Mouse (Mus musculus) stomach, postnatal 0 days (tissue): ENCODE measurements around the gene Sco2. TPM values are rescaled to one million over a fixed set of nuclear protein-coding genes. Genes with fewer than 3 reads are reported as not detected.
A peak's percentile ranks its signal among the peaks of the same experiment; 100 is the strongest.

Source experiments
- ATAC-seq: fragments of 200-750 bp; cut with Nextera tagmentation; 2 replicates; pipeline ENCODE4 v1.8.0; 2017; ENCODE audit not compliant: low FRiP score, low TSS enrichment
- DNase-seq: peaks from one replicate; pipeline ENCODE4 v3.0.0-alpha.2; 2016; ENCODE audit warnings: low spot score
- H3K27ac ChIP-seq: fragments of 300-500 bp; sonication (generic); replicated peaks from 2 replicates; pipeline ENCODE4 v1.5.1; 2014; ENCODE audit warnings: mild to moderate bottlenecking, control low read depth
- H3K27me3 ChIP-seq: fragments of 300-500 bp; sonication (generic); 2 replicates; pipeline ENCODE4 v1.6.1; 2014; ENCODE audit warnings: low read length; ENCODE audit not compliant: control insufficient read depth, insufficient read depth
- H3K36me3 ChIP-seq: fragments of 300-500 bp; sonication (generic); 2 replicates; pipeline ENCODE4 v1.6.1; 2014; ENCODE audit warnings: low read length, mixed read lengths; ENCODE audit not compliant: control insufficient read depth, insufficient read depth
- H3K4me1 ChIP-seq: fragments of 300-500 bp; sonication (generic); replicated peaks from 2 replicates; pipeline ENCODE4 v1.6.1; 2014; ENCODE audit warnings: antibody characterized with exemption; ENCODE audit not compliant: control insufficient read depth, insufficient read depth
- H3K4me2 ChIP-seq: fragments of 300-500 bp; sonication (generic); replicated peaks from 2 replicates; pipeline ENCODE4 v1.6.1; 2014; ENCODE audit warnings: low read depth, mild to moderate bottlenecking, control low read depth, moderate library complexity
- H3K4me3 ChIP-seq: fragments of 300-500 bp; sonication (generic); 2 replicates; pipeline ENCODE4 v1.5.1; 2014; ENCODE audit warnings: low read depth, low read length, control low read depth
- H3K9ac ChIP-seq: fragments of 300-500 bp; sonication (generic); 2 replicates; pipeline ENCODE4 v1.6.1; 2014; ENCODE audit warnings: mild to moderate bottlenecking, low read length, control low read depth, mixed read lengths
- H3K9me3 ChIP-seq: fragments of 300-500 bp; sonication (generic); 2 replicates; pipeline ENCODE4 v1.6.1; 2016; ENCODE audit warnings: low read length; ENCODE audit not compliant: control insufficient read depth
- CTCF ChIP-seq: IDR thresholded peaks from 2 replicates; pipeline ENCODE4 v1.5.1; 2016; ENCODE audit warnings: antibody characterized with exemption, low read depth, mild to moderate bottlenecking, moderate library complexity
- EP300 ChIP-seq: optimal IDR thresholded peaks from 2 replicates; pipeline ENCODE3; 2016; ENCODE audit warnings: antibody characterized with exemption
- WGBS: fragments of 180-500 bp; shearing (Covaris S2); extraction: QIAGEN DNeasy Blood & Tissue Kit; methylation state at CpG from one replicate; pipeline ENCODE4 v1.1.7; 2014; 5-methylcytosine and 5-hydroxymethylcytosine counted together
- polyA plus RNA-seq: library from polyadenylated mRNA; unstranded; fragments of >200 nt; fragmentation: Nextera tagmentation; extraction: Ambion mirVana; gene quantifications from 2 replicates; pipeline ENCODE4 v1.2.1, GENCODE M21; 2015

The Sco2 gene
- polyA plus RNA-seq: 6.3 and 7.4 TPM in 2 replicates

- Histone ChIP-seq H3K4me3 (peak within 1 kb of the TSS; percentile 58), H3K9me3 (no peaks in the 10 kb centered on the region), H3K27ac (peak within 1 kb of the TSS; percentile 87), H3K9ac (peak within 1 kb of the TSS; percentile 66), H3K4me2 (peak within 1 kb of the TSS; percentile 90), H3K27me3 (peaks cover 5% of the 10 kb centered on the region), H3K36me3 (peaks cover 20% of the 10 kb centered on the region), H3K4me1 (peaks cover 2% of the 10 kb centered on the region; the same call in 1 of the 2 replicates)
- ATAC-seq (peak; percentile 79), DNase-seq (peak; percentile 95)
- WGBS: under 1% methylated on average over 42 of the region's 42 CpGs
- TF ChIP-seq EP300 (no peak), CTCF (peak; percentile 86)
Measured at GRCm38 (mm10) chr15:89373762-89374248, at the start of gene Sco2. TSS of gene Sco2 (minus strand) at chr15:89373846.

GRCm38 (mm10) chr15:89421938-89422337 is 48.3 kb upstream of the Sco2 start:
- TF ChIP-seq CTCF: no peak
- no peak for TF ChIP-seq EP300
- Histone ChIP-seq H3K27me3 (no peaks in the 10 kb centered on the region), H3K36me3 (peaks cover 2% of the 10 kb centered on the region; the same call in 1 of the 2 replicates), H3K4me3 (no peak overlapping the region), H3K9me3 (no peaks in the 10 kb centered on the region), H3K4me2 (no peak overlapping the region), H3K9ac (no peak overlapping the region), H3K27ac (no peak overlapping the region), H3K4me1 (no peaks in the 10 kb centered on the region)
- WGBS: 94% methylated on average over 9 of the region's 9 CpGs
- ATAC-seq: no peak
- no peak for DNase-seq

- no peaks in the 10 kb centered on the region for H3K4me1 ChIP-seq
- ATAC-seq: no peak
Measured at GRCm38 (mm10) chr15:89415282-89415681, 41.6 kb upstream of the Sco2 start.

GRCm38 (mm10) chr15:89410118-89410517 is 36.5 kb upstream of the Sco2 start, which contains the start of gene Syce3:
TSS of gene Syce3 (minus strand) at chr15:89410503.
- Histone ChIP-seq H3K36me3 (no peaks in the 10 kb centered on the region), H3K9ac (no peak within 1 kb of the TSS), H3K4me2 (no peak within 1 kb of the TSS), H3K9me3 (peaks cover 3% of the 10 kb centered on the region; the same call in 1 of the 2 replicates), H3K27me3 (no peaks in the 10 kb centered on the region), H3K4me3 (no peak within 1 kb of the TSS), H3K27ac (no peak within 1 kb of the TSS), H3K4me1 (no peaks in the 10 kb centered on the region)
- ATAC-seq (0 out of 2 replicates have a peak, but pooled peaks have one; percentile 21), DNase-seq (no peak)
- TF ChIP-seq CTCF (no peak), EP300 (no peak)
- WGBS: 80% methylated on average over 24 of the region's 24 CpGs

More at GRCm38 (mm10) chr15:89415282-89415681, 41.6 kb upstream of the Sco2 start:
- Histone ChIP-seq H3K9ac (no peak overlapping the region), H3K9me3 (no peaks in the 10 kb centered on the region), H3K4me3 (no peak overlapping the region), H3K27ac (no peak overlapping the region), H3K4me2 (no peak overlapping the region), H3K36me3 (peaks cover 2% of the 10 kb centered on the region; the same call in 1 of the 2 replicates), H3K27me3 (no peaks in the 10 kb centered on the region)
- no peak for TF ChIP-seq EP300
- TF ChIP-seq CTCF: no peak
- DNase-seq: no peak
- 82% methylated on average over 8 of the region's 8 CpGs for WGBS

GRCm38 (mm10) chr15:89406691-89407090 is 33.0 kb upstream of the Sco2 start:
- TF ChIP-seq EP300 (no peak), CTCF (no peak)
- no peak for ATAC-seq

GRCm38 (mm10) chr15:89404831-89405623 is 31.4 kb upstream of the Sco2 start:
- Histone ChIP-seq H3K36me3 (no peaks in the 10 kb centered on the region), H3K4me2 (no peak overlapping the region), H3K27ac (no peak overlapping the region), H3K9me3 (peaks cover 3% of the 10 kb centered on the region; the same call in 1 of the 2 replicates), H3K4me3 (no peak overlapping the region), H3K9ac (no peak overlapping the region), H3K4me1 (no peaks in the 10 kb centered on the region), H3K27me3 (no peaks in the 10 kb centered on the region)
- ATAC-seq (no peak), DNase-seq (no peak)
- TF ChIP-seq CTCF: no peak
- TF ChIP-seq EP300: no peak
- 78% methylated on average over 10 of the region's 10 CpGs for WGBS

More at GRCm38 (mm10) chr15:89406691-89407090, 33.0 kb upstream of the Sco2 start:
- no peaks in the 10 kb centered on the region for H3K4me1 ChIP-seq
- no peaks in the 10 kb centered on the region for H3K27me3 ChIP-seq
- H3K9me3 ChIP-seq: peaks cover 3% of the 10 kb centered on the region; the same call in 1 of the 2 replicates
- no peak overlapping the region for H3K27ac ChIP-seq
- H3K4me3 ChIP-seq: no peak overlapping the region
- no peak overlapping the region for H3K4me2 ChIP-seq
- no peak overlapping the region for H3K9ac ChIP-seq
- DNase-seq: no peak
- H3K36me3 ChIP-seq: no peaks in the 10 kb centered on the region
